Mouse (Mus musculus) small intestine, adult 2 months (tissue): ENCODE measurements around the gene Slc50a1.

Experiments
- CTCF ChIP-seq: fragments of 200-500 bp; IDR thresholded peaks from 2 replicates; pipeline ENCODE4 v1.5.1; 2012; ENCODE audit warnings: low read depth, mild to moderate bottlenecking, control low read depth, inconsistent platforms, low read length, moderate library complexity, mixed read lengths; ENCODE audit not compliant: insufficient replicate concordance, insufficient read length; ENCODE audit errors: extremely low read depth
- POLR2A ChIP-seq: fragments of 200-500 bp; IDR thresholded peaks from 2 replicates; pipeline ENCODE4 v1.6.1; 2012; ENCODE audit warnings: low read depth, mild to moderate bottlenecking, control low read depth, inconsistent platforms, low read length, moderate library complexity

GRCm38 (mm10) chr3:89236516-89236915 is 33.9 kb downstream of the Slc50a1 start:
- TF ChIP-seq POLR2A (no peak), CTCF (no peak)
